Mouse (Mus musculus) bone marrow, adult 2 months (tissue): Measurements from ENCODE around the gene Olfr312.
"Not testable (repeated sequence)": the region's sequence is repeated elsewhere in the genome, so short reads cannot be mapped to it uniquely, and the experiment has no call there.

Experiments used
- CTCF ChIP-seq: fragments of 200-500 bp; IDR thresholded peaks from 2 replicates; pipeline ENCODE4 v1.5.1; 2011; ENCODE audit warnings: low read length, control low read depth; ENCODE audit not compliant: control insufficient read depth, insufficient read depth
- POLR2A ChIP-seq: fragments of 200-500 bp; IDR thresholded peaks from 2 replicates; pipeline ENCODE4 v1.6.1; 2011; ENCODE audit warnings: low read depth, mild to moderate bottlenecking, control low read depth, low read length, borderline replicate concordance; ENCODE audit not compliant: control insufficient read depth

GRCm38 (mm10) chr11:58828937-58829336, at the start of gene Olfr312:
- not testable (repeated sequence) for TF ChIP-seq CTCF, POLR2A
